Mouse (Mus musculus): Measurements from ENCODE around the gene Ugt3a1. TPM values are rescaled to one million over a fixed set of nuclear protein-coding genes. Genes with fewer than 3 reads are reported as not detected.

Ugt3a1 gene
- polyA plus RNA-seq, 1 experiment: not detected

GRCm38 (mm10) chr15:9362801-9363200, 86.1 kb downstream of the Ugt3a1 start:
- Histone ChIP-seq H3K4me3 (ENCODE audit: insufficient read depth, low read depth, low read length) (no peak overlapping the region), H3K27ac (replicated peaks; ENCODE audit: low read depth, low read length) (no peak overlapping the region), H3K4me1 (ENCODE audit: control insufficient read depth, insufficient read depth, insufficient read length, low read length) (no peaks in the 10 kb centered on the region)

Other genes starting within 250 kb of the Ugt3a1 start
- gene Nadk2, start 205.6 kb upstream of the Ugt3a1 start, polyA plus RNA-seq (2012; ENCODE audit: insufficient read depth, insufficient read length, missing spikeins): 31.2 and 43.1 TPM in 2 replicates
- gene Lmbrd2, start 136.3 kb upstream of the Ugt3a1 start, polyA plus RNA-seq (2012; ENCODE audit: insufficient read depth, insufficient read length, missing spikeins): 8.2 and 12.3 TPM in 2 replicates
- gene Skp2, start 121.5 kb upstream of the Ugt3a1 start, polyA plus RNA-seq (2012; ENCODE audit: insufficient read depth, insufficient read length, missing spikeins): 0.87 and 0.92 TPM in 2 replicates
- gene Ugt3a2, start 58.7 kb downstream of the Ugt3a1 start, polyA plus RNA-seq (2012; ENCODE audit: insufficient read depth, insufficient read length, missing spikeins): 0.67 TPM in 1 of 2 replicates, not detected in the other
- not detected in 2 replicates for gene Capsl, start 159.1 kb downstream of the Ugt3a1 start, polyA plus RNA-seq (2012; ENCODE audit: insufficient read depth, insufficient read length, missing spikeins)

Measured in brown adipose tissue, adult 24 weeks (tissue).